Mouse (Mus musculus) monocyte, adult 59 days (primary cell): Measurements from ENCODE around the gene Camkv. TPM values are rescaled to one million over a fixed set of nuclear protein-coding genes. Genes with fewer than 3 reads are reported as not detected.

Experiments
- total RNA-seq, 2 experiments: library from RNA; stranded (reverse); gene quantifications; one replicate each; pipeline ENCODE4 v1.2.4; 2023

Camkv gene
- not detected for total RNA-seq

DNA sequence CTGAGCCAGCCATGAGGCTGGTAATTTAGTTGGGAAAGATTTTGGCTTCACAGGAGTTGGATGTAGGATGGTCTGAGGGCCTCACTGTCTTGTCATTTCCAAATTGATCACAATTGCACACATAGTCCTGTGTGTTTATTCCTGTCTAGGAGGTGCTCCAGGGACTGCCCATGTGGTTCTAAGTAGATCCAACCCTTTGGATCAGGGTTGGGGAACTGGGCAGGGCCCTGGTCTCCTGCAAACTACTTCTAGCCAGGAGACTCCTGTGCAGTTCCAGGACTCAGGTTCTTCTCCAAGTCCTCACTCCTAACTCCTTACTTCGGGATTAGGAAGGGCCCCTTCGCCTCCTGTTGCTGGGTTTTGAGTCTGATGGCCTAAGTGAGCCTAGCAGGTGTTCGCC, at the start of gene Camkv:
Camkv (plus strand) TSS at position 301 of the 400 bp plus-strand sequence.

GRCm38 (mm10) chr9:107887804-107888266, 47.6 kb upstream of the Camkv start, which contains the start of gene Mon1a:
Mon1a (plus strand) TSS chr9:107888151.

DNA sequence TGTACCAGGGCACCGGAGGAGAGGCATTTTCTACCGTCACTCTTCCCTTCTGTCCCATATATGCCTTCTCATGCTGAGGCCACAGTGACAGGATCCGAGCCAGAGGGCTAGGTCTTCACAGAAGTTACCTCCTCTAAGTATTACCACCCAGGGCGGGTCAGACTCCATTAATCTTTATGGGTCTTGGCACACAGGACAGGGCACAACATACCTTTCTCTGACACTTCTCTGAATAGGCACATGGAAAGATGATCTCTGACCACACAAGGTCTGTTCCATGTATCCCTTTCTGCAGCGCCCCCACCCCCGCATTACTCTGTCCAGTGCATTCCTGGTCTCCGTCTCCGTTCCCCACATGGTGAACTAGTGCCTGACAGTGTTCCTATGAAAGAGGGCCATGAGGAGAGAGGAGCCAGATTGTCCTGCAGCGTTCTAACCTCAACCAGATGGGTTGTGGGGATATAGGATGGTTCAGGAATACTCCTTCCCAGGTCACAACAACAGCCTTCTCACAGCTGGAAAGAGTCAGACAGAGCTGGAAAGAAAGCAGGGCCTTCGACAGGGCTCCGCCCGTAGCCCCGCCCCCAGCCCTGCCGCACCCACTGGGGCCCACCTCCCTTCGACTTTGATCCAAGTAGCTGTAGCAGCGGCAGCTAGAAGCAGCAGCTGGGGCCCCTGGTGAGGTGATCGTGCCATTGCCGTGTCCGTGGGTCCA, 29.1 kb upstream of the Camkv start, which contains the start of gene Mst1r:
Mst1r (plus strand) TSS at position 622 of the 715 bp plus-strand sequence.

GRCm38 (mm10) chr9:107928169-107928568, 7.3 kb upstream of the Camkv start, which contains the start of gene Actl11:
Actl11 (plus strand) TSS chr9:107928469.

GRCm38 (mm10) chr9:107949922-107950235, 14.4 kb downstream of the Camkv start, which contains the start of gene Traip:
Traip (plus strand) TSS chr9:107950136.

GRCm38 (mm10) chr9:107975399-107976386, 40.2 kb downstream of the Camkv start, which contains the start of gene Uba7:
Uba7 (plus strand) TSS chr9:107975505.

GRCm38 (mm10) chr9:107982681-107983346, 47.3 kb downstream of the Camkv start, which contains the start of gene Gm20661:
Gm20661 (plus strand) TSS chr9:107983058.

DNA sequence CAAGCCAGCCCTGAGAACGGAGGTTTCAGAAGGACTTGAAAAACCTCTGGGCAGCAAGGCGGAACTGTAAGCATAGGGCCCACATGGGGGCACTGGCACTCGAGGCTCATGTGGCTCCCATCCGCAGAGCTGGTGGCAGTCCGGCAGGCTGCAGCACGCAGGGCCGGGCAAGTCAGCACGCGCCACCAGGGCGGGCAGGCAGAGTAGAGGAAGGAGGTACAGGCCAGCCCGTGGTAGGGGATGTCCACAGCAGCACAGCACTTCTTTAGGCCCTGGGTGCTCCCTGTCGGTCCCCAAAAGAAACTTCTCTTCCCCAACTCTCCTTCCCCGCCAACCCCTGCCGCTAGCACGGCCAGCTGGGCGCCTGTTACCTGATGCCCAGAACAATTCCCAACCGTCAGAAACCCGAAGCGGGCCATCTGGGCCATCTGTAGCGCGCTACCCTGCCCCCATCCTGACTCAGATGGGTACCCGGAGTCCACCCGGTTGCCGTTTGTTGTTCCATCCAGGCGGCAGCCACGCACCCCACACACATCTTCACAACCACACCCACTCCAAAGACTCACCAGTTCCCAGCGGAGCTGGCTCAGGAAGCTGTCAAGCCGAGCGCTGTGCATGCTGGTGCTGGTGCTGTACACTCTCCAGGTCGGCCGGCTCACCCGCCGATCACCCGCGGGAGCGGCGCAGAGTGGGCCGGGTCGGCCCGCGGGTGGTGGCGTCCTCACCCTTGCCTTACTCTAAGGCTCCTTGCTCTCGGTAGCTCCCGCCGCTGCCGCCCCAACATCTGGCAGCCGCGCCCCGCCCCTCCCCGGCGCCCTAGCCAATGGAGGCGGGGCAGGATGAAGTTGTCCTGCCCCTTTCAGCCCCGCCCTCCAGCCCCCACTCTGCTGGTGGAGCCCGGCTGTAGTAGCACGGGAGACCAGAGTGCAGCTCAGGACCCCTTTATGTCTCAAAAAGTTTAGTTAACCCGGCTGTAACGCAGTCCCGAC, 50.0 kb downstream of the Camkv start, which contains the start of gene Inka1:
Inka1 (minus strand) TSS at position 749 of the 989 bp plus-strand sequence.

DNA sequence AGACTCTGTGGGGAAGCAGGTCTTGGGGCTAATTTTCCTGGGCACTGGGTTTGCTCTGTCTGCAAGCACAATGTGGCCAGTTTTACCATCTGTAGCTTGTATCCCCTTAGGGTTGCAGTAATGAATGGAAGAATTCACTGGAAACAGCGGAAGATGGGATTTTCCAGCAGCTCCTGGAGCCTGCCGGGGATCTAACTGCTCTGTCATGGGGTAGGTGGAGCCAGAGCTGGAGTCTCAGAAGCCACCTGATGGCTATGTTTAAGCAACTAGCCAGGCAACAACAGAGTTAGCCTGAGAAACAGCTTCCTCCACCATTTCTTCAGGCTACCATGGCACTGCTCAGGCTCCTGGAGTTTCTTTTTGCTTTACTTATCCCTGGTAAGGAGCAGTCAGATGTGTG, 56.7 kb downstream of the Camkv start, which contains the start of gene Cdhr4:
Cdhr4 (plus strand) TSS at position 301 of the 400 bp plus-strand sequence.

DNA sequence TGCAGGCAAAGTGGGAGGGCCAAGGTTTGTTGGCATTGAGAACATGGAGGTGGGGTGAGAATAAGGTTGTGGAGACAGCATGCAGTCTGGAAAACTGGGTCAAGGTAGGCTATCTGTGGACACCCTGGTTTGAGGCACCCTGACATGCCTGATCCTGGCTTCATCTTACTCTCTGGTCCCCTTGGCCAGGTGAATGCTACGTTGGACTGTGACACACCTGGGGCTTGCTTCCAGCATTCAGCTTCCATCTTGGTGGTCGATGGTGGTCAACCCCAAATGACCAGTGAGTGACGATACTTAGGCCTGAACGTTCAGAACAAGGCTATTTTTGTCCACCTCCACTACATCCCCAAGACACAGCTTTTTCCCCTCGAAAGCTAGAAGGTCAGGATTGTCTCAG, 60.6 kb downstream of the Camkv start, which contains the start of gene Gm20662:
Gm20662 (plus strand) TSS at position 301 of the 400 bp plus-strand sequence.

Other genes with a start within 250 kb of the Camkv start
- not detected for gene Sema3f, start 225.2 kb upstream of the Camkv start, total RNA-seq
- 100 to 1,000 TPM; 190 to 208 TPM for gene Rbm5, start 164.7 kb upstream of the Camkv start, total RNA-seq
- gene Rbm6, start 62.4 kb upstream of the Camkv start, total RNA-seq: 100 to 1,000 TPM in 1 of 2 experiments, 10 to 100 TPM in 1; 77.0 to 109 TPM
- 10 to 100 TPM; 14.9 to 15.2 TPM for gene Mon1a, start 47.5 kb upstream of the Camkv start, total RNA-seq
- 1 to 10 TPM; 2.7 to 6.2 TPM for gene Mst1r, start 28.8 kb upstream of the Camkv start, total RNA-seq
- not detected for gene Actl11, start 7.2 kb upstream of the Camkv start, total RNA-seq
- gene Traip, start 14.5 kb downstream of the Camkv start, total RNA-seq: 1 to 10 TPM in 1 of 2 experiments, under 1 TPM in 1; 0.81 to 2.0 TPM
- gene Uba7, start 39.8 kb downstream of the Camkv start, total RNA-seq: 100 to 1,000 TPM in 1 of 2 experiments, 10 to 100 TPM in 1; 96.0 to 107 TPM
- gene Gm20661, start 47.4 kb downstream of the Camkv start, total RNA-seq: not detected
- 1 to 10 TPM; 2.9 TPM for gene Inka1, start 50.2 kb downstream of the Camkv start, total RNA-seq
- gene Cdhr4, start 56.8 kb downstream of the Camkv start, total RNA-seq: not detected
- gene Gm20662, start 60.7 kb downstream of the Camkv start, total RNA-seq: not detected
- gene Ip6k1, start 66.8 kb downstream of the Camkv start, total RNA-seq: 100 to 1,000 TPM in 1 of 2 experiments, 10 to 100 TPM in 1; 94.3 to 123 TPM
- gene Gmppb, start 113.6 kb downstream of the Camkv start, total RNA-seq: 10 to 100 TPM; 18.7 to 25.7 TPM
- 1 to 10 TPM; 4.3 to 5.0 TPM for gene Amigo3, start 117.5 kb downstream of the Camkv start, total RNA-seq
- gene Mst1, start 144.8 kb downstream of the Camkv start, total RNA-seq: not detected
- 10 to 100 TPM; 66.5 to 82.0 TPM for gene Rnf123, start 147.7 kb downstream of the Camkv start, total RNA-seq
- 10 to 100 TPM; 60.0 to 60.3 TPM for gene Apeh, start 158.9 kb downstream of the Camkv start, total RNA-seq